9 mouse cellular contexts compared by ENCODE assay signal in the genomic region with DNA sequence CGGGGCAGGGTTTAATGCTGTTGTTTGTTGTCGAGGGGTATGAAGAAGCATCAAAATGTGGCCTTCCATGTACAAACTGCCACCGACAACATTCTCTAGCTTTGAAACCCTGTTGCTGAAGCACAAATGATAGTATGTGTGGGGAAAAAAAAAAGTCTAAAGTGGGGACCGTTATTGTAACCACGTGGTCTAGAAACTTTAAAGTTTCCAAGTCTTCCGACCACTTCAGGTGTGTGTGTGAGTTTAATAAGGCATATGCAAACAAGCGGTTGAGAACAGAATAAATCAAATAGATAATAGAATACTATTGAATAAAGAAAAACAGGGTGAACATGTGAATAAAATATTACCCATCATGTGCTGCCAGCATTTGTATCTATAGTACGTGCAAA. TPM values are rescaled to one million over a fixed set of nuclear protein-coding genes. Genes with fewer than 3 reads are reported as not detected.
DNase-seq lines count a peak whose midpoint lies in the region; ATAC-seq lines count a peak whose summit lies in the region.
"Had no signal": no experiment of that assay in that cellular context is flagged by ENCODE, and none has a peak within 500 bp of the region (broad histone marks: within the 10 kb centered on the region; RNA-seq: fewer than 3 reads in every experiment).

No protein-coding gene starts in this region.

- H3K4me1 ChIP-seq in kidney, embryonic 16.5 days (ENCODE audit: insufficient read depth, low read length): peaks cover 15% of the 10 kb centered on the region
- H3K4me1 ChIP-seq in embryonic facial prominence, embryonic 10.5 days: peaks cover 28% of the 10 kb centered on the region
- peaks cover 15% of the 10 kb centered on the region for H3K4me1 ChIP-seq in hindbrain, embryonic 16.5 days (ENCODE audit: control insufficient read depth, insufficient read depth, low read depth, low read length)
- H3K4me1 ChIP-seq in midbrain, embryonic 16.5 days (ENCODE audit: control insufficient read depth, insufficient read depth, low read length): peaks cover 20% of the 10 kb centered on the region

- 29% methylated on average over 8 of the region's 8 CpGs for WGBS in kidney, embryonic 16.5 days
- WGBS in embryonic facial prominence, embryonic 10.5 days: 37% methylated on average over 8 of the region's 8 CpGs
- 25% methylated on average over 8 of the region's 8 CpGs for WGBS in hindbrain, embryonic 16.5 days
- 25% methylated on average over 8 of the region's 8 CpGs for WGBS in midbrain, embryonic 16.5 days

- no peaks in the 10 kb centered on the region for H3K27me3 ChIP-seq in kidney, embryonic 16.5 days (ENCODE audit: insufficient read depth, low read length)
- H3K27me3 ChIP-seq in embryonic facial prominence, embryonic 10.5 days (replicated peaks; ENCODE audit: low read depth, poor library complexity, severe bottlenecking): no peaks in the 10 kb centered on the region
- no peaks in the 10 kb centered on the region for H3K27me3 ChIP-seq in hindbrain, embryonic 16.5 days (replicated peaks; ENCODE audit: control insufficient read depth, insufficient read depth, low read length)
- H3K27me3 ChIP-seq in midbrain, embryonic 16.5 days (ENCODE audit: control insufficient read depth, insufficient read depth, low read depth, low read length): no peaks in the 10 kb centered on the region

- peak overlapping the region; percentile 91 for H3K27ac ChIP-seq in kidney, embryonic 16.5 days (ENCODE audit: low read length)
- peak overlapping the region; percentile 96 for H3K27ac ChIP-seq in embryonic facial prominence, embryonic 10.5 days (replicated peaks)
- H3K27ac ChIP-seq in hindbrain, embryonic 16.5 days (ENCODE audit: low read depth, low read length): no peak overlapping the region
- H3K27ac ChIP-seq in midbrain, embryonic 16.5 days (ENCODE audit: low read length): peak overlapping the region; percentile 93

- H3K4me2 ChIP-seq in kidney, embryonic 16.5 days (replicated peaks; ENCODE audit: low read depth, low read length): peak overlapping the region; percentile 98
- H3K4me2 ChIP-seq in hindbrain, embryonic 16.5 days (ENCODE audit: low read length): peak overlapping the region; percentile 58
- peak overlapping the region; percentile 57 for H3K4me2 ChIP-seq in midbrain, embryonic 16.5 days (ENCODE audit: low read length)

- DNase-seq in kidney, postnatal 10 days: no peak
- no peak for DNase-seq in embryonic facial prominence, embryonic 10.5 days (ENCODE audit: low spot score)
- DNase-seq in urinary bladder, adult 18-20 months (ENCODE audit: low spot score in 2 of 2): no peak
- DNase-seq in adrenal gland, adult 18-20 months (ENCODE audit: low spot score in 2 of 2): no peak
- DNase-seq in kidney, adult 11 months: no peak

- H3K9ac ChIP-seq in kidney, embryonic 16.5 days (replicated peaks; ENCODE audit: low read length): peak overlapping the region; percentile 92
- H3K9ac ChIP-seq in hindbrain, embryonic 16.5 days (ENCODE audit: low read depth, low read length): peak overlapping the region; percentile 73
- peak overlapping the region; percentile 95 for H3K9ac ChIP-seq in midbrain, embryonic 16.5 days (ENCODE audit: low read depth, low read length)

- peaks cover 20% of the 10 kb centered on the region for H3K36me3 ChIP-seq in kidney, embryonic 16.5 days (ENCODE audit: insufficient read depth, low read length)
- H3K36me3 ChIP-seq in embryonic facial prominence, embryonic 10.5 days (replicated peaks): peaks cover 38% of the 10 kb centered on the region
- peaks cover 12% of the 10 kb centered on the region for H3K36me3 ChIP-seq in hindbrain, embryonic 16.5 days (ENCODE audit: control insufficient read depth, insufficient read depth, low read length)
- H3K36me3 ChIP-seq in midbrain, embryonic 16.5 days (ENCODE audit: control insufficient read depth, insufficient read depth, low read length): peaks cover 17% of the 10 kb centered on the region

- peaks cover 10% of the 10 kb centered on the region; the same call in 1 of the 2 replicates for H3K9me3 ChIP-seq in kidney, embryonic 16.5 days (ENCODE audit: low read length)
- H3K9me3 ChIP-seq in embryonic facial prominence, embryonic 10.5 days: peaks cover 4% of the 10 kb centered on the region; the same call in 1 of the 2 replicates
- no peaks in the 10 kb centered on the region for H3K9me3 ChIP-seq in hindbrain, embryonic 16.5 days (ENCODE audit: control insufficient read depth, low read length)
- no peaks in the 10 kb centered on the region for H3K9me3 ChIP-seq in midbrain, embryonic 16.5 days (replicated peaks; ENCODE audit: control insufficient read depth, low read length, poor library complexity, severe bottlenecking)

- no peak for ATAC-seq in kidney, embryonic 16.5 days (ENCODE audit: low FRiP score, low TSS enrichment)
- ATAC-seq in hindbrain, embryonic 16.5 days: peak; percentile 2; the same call in 1 of the 2 replicates
- ATAC-seq in midbrain, embryonic 16.5 days: 0 out of 2 replicates have a peak, but pooled peaks have one; percentile 0

- H3K4me3 ChIP-seq in kidney, embryonic 16.5 days (ENCODE audit: low read length): peak overlapping the region; percentile 89
- H3K4me3 ChIP-seq in embryonic facial prominence, embryonic 10.5 days: peak overlapping the region; percentile 94
- peak overlapping the region; percentile 58 for H3K4me3 ChIP-seq in hindbrain, embryonic 16.5 days (ENCODE audit: low read length)
- H3K4me3 ChIP-seq in midbrain, embryonic 16.5 days (ENCODE audit: low read depth, low read length): peak overlapping the region; percentile 97

RNA-seq across cellular contexts. Expression of a gene that starts 0.5 kb away (rescaled TPM):
- 20.6 and 23.9 TPM in 2 replicates for polyA plus RNA-seq in kidney, embryonic 16.5 days (2015; fragmentation: Nextera tagmentation; extraction: Ambion mirVana)
- polyA plus RNA-seq in embryonic facial prominence, embryonic 10.5 days (2016; fragmentation: Nextera tagmentation; extraction: Ambion mirVana): 32.6 and 33.3 TPM in 2 replicates
- polyA plus RNA-seq in hindbrain, embryonic 16.5 days (2015; fragmentation: Nextera tagmentation; extraction: Ambion mirVana): 9.1 and 13.3 TPM in 2 replicates
- polyA plus RNA-seq in midbrain, embryonic 16.5 days (2015; fragmentation: Nextera tagmentation; extraction: Ambion mirVana): 10.5 and 11.2 TPM in 2 replicates
- 10 to 100 TPM in 1 of 2 experiments, 1 to 10 TPM in 1; 9.5 to 12.0 TPM for total RNA-seq in adrenal gland, adult 18-20 months (2021)

RNA-seq across cellular contexts. Expression of a gene that starts 1.7 kb away (rescaled TPM):
- 12.2 and 13.2 TPM in 2 replicates for polyA plus RNA-seq in kidney, embryonic 16.5 days (2015; fragmentation: Nextera tagmentation; extraction: Ambion mirVana)
- 4.1 and 5.4 TPM in 2 replicates for polyA plus RNA-seq in embryonic facial prominence, embryonic 10.5 days (2016; fragmentation: Nextera tagmentation; extraction: Ambion mirVana)
- polyA plus RNA-seq in hindbrain, embryonic 16.5 days (2015; fragmentation: Nextera tagmentation; extraction: Ambion mirVana): 2.9 and 3.3 TPM in 2 replicates
- 2.6 and 2.8 TPM in 2 replicates for polyA plus RNA-seq in midbrain, embryonic 16.5 days (2015; fragmentation: Nextera tagmentation; extraction: Ambion mirVana)
- 1 to 10 TPM; 4.0 to 6.3 TPM for total RNA-seq in adrenal gland, adult 18-20 months (2021)

RNA-seq across cellular contexts. Expression of a gene that starts 19.8 kb away (rescaled TPM):
- not detected in 2 replicates for polyA plus RNA-seq in kidney, embryonic 16.5 days (2015; fragmentation: Nextera tagmentation; extraction: Ambion mirVana)
- 0.13 and 0.21 TPM in 2 replicates for polyA plus RNA-seq in embryonic facial prominence, embryonic 10.5 days (2016; fragmentation: Nextera tagmentation; extraction: Ambion mirVana)
- polyA plus RNA-seq in hindbrain, embryonic 16.5 days (2015; fragmentation: Nextera tagmentation; extraction: Ambion mirVana): 0.14 TPM in 1 of 2 replicates, not detected in the other
- polyA plus RNA-seq in midbrain, embryonic 16.5 days (2015; fragmentation: Nextera tagmentation; extraction: Ambion mirVana): not detected in 2 replicates
- total RNA-seq in adrenal gland, adult 18-20 months (2021): not detected
- total RNA-seq: hematopoietic stem cell, adult 5-6 weeks had no signal
